Mouse (Mus musculus): ENCODE results near the gene Dok5.

DNA sequence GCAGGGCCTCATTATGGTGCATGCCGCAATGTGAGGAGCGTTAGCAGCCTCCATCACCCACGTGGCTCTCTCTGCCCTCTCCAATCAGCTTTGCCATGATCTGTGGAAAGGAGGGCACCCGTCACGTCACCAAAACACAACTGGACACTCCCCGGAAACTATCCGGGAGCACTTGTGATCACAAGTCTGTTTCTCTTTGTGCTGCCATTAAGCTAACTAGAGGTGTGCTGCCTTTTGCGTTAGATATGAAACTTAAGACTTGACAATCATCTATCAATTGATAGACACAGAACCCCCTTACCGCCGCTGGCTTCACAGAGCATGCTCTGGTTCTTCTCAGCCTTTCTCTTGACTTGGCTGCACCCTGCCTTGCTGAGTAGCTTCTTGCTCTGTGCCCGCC is 6.9 kb upstream of the Dok5 start:
- TF ChIP-seq GABPA (IDR thresholded peaks at IDR 0.05; ENCODE audit: low read depth, low read length) (no peak), NRF1 (IDR thresholded peaks at IDR 0.05; ENCODE audit: insufficient read depth, low read depth, low read length, poor library complexity, severe bottlenecking) (no peak), CTCF (IDR thresholded peaks at IDR 0.05 in 2 of 3, conservative IDR thresholded peaks at IDR 0.05 in 1 of 3; ENCODE audit: control insufficient read depth in 1 of 3, insufficient read depth in 1 of 3, low read depth in 2 of 3, low read length in 3 of 3, poor library complexity in 1 of 3, severe bottlenecking in 1 of 3) (no peak), POLR2A (IDR thresholded peaks at IDR 0.05; ENCODE audit: control insufficient read depth in 1 of 2, insufficient read depth in 1 of 2, low read depth in 1 of 2, low read length in 2 of 2, poor library complexity in 1 of 2) (no peak), USF2 (IDR thresholded peaks at IDR 0.05; ENCODE audit: borderline replicate concordance in 1 of 2, insufficient read depth in 1 of 2, low read depth in 1 of 2, low read length in 2 of 2) (no peak), SMC3 (IDR thresholded peaks at IDR 0.05; ENCODE audit: low read depth, low read length) (no peak), MYC (IDR thresholded peaks at IDR 0.05; ENCODE audit: low read depth, low read length) (no peak), MAFK (IDR thresholded peaks at IDR 0.05; ENCODE audit: borderline replicate concordance, low read depth, low read length) (no peak)
